Mouse (Mus musculus): ENCODE measurements around the gene Scn5a. TPM values are rescaled to one million over a fixed set of nuclear protein-coding genes. Genes with fewer than 3 reads are reported as not detected.

Scn5a gene
- polyA plus RNA-seq, 1 experiment from 2014 or later: 0.22 TPM

- no peak for DNase-seq (ENCODE audit: low spot score)
- Histone ChIP-seq H3K4me1 (replicated peaks; ENCODE audit: control insufficient read depth, insufficient read depth, low read length) (no peaks in the 10 kb centered on the region), H3K36me3 (ENCODE audit: control insufficient read depth, insufficient read depth, low read length) (no peaks in the 10 kb centered on the region), H3K4me3 (ENCODE audit: low read depth, low read length) (no peak overlapping the region), H3K9me3 (ENCODE audit: control insufficient read depth, low read length) (no peaks in the 10 kb centered on the region), H3K27me3 (ENCODE audit: control insufficient read depth, insufficient read depth, low read length) (no peaks in the 10 kb centered on the region), H3K27ac (ENCODE audit: low read depth, low read length) (no peak overlapping the region), H3K9ac (ENCODE audit: low read depth, low read length) (no peak overlapping the region), H3K4me2 (replicated peaks; ENCODE audit: low read depth, low read length) (no peak overlapping the region)
- ATAC-seq (ENCODE audit: low FRiP score): no peak
- 92% methylated on average over 9 of the region's 9 CpGs for WGBS
These were observed 65.8 kb downstream of the Scn5a start for GRCm38 (mm10) chr9:119512993-119513392.

DNA sequence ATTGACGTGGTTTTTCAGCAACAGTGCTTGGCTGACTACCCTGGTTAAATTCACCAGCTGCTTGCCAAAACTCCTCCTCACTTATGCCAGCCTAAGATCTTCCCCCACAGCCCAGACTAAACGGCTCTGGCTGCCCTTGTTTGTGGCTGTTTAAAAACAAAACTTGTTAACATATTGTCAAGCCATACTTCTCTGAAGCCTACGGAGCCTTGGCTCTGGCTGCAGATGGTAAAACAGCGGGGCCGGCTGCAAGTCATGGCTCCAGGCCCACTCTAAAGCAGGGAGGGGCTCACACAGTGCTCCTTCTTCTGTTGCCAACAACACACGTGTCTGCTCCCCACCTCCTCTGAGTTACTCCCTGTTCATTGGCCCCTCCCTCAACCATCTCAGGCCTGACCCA lies 67.9 kb downstream of the Scn5a start:
- H3K27ac ChIP-seq (ENCODE audit: low read depth, low read length): no peak overlapping the region
- H3K4me2 ChIP-seq (replicated peaks; ENCODE audit: low read depth, low read length): no peak overlapping the region
- no peak for ATAC-seq (ENCODE audit: low FRiP score)
- no peak overlapping the region for H3K4me3 ChIP-seq (ENCODE audit: low read depth, low read length)
- DNase-seq (ENCODE audit: low spot score): no peak
- H3K9ac ChIP-seq (ENCODE audit: low read depth, low read length): no peak overlapping the region
- no peaks in the 10 kb centered on the region for H3K36me3 ChIP-seq (ENCODE audit: control insufficient read depth, insufficient read depth, low read length)
- WGBS: 80% methylated on average over 6 of the region's 6 CpGs
- no peaks in the 10 kb centered on the region for H3K9me3 ChIP-seq (ENCODE audit: control insufficient read depth, low read length)
- H3K4me1 ChIP-seq (replicated peaks; ENCODE audit: control insufficient read depth, insufficient read depth, low read length): no peaks in the 10 kb centered on the region
- no peaks in the 10 kb centered on the region for H3K27me3 ChIP-seq (ENCODE audit: control insufficient read depth, insufficient read depth, low read length)

- DNase-seq (ENCODE audit: low spot score): no peak
- H3K4me1 ChIP-seq (replicated peaks; ENCODE audit: control insufficient read depth, insufficient read depth, low read length): no peaks in the 10 kb centered on the region
- H3K4me3 ChIP-seq (ENCODE audit: low read depth, low read length): no peak overlapping the region
- no peak overlapping the region for H3K4me2 ChIP-seq (replicated peaks; ENCODE audit: low read depth, low read length)
- H3K27me3 ChIP-seq (ENCODE audit: control insufficient read depth, insufficient read depth, low read length): no peaks in the 10 kb centered on the region
- H3K36me3 ChIP-seq (ENCODE audit: control insufficient read depth, insufficient read depth, low read length): no peaks in the 10 kb centered on the region
- 63% methylated on average over 11 of the region's 11 CpGs for WGBS
- H3K9ac ChIP-seq (ENCODE audit: low read depth, low read length): no peak overlapping the region
- no peaks in the 10 kb centered on the region for H3K9me3 ChIP-seq (ENCODE audit: control insufficient read depth, low read length)
- H3K27ac ChIP-seq (ENCODE audit: low read depth, low read length): no peak overlapping the region
- ATAC-seq (ENCODE audit: low FRiP score): no peak
These were observed 73.7 kb downstream of the Scn5a start for GRCm38 (mm10) chr9:119504981-119505658.

- Histone ChIP-seq H3K4me1 (replicated peaks; ENCODE audit: control insufficient read depth, insufficient read depth, low read length) (no peaks in the 10 kb centered on the region), H3K27ac (ENCODE audit: low read depth, low read length) (no peak overlapping the region), H3K4me3 (ENCODE audit: low read depth, low read length) (no peak overlapping the region), H3K4me2 (replicated peaks; ENCODE audit: low read depth, low read length) (no peak overlapping the region), H3K27me3 (ENCODE audit: control insufficient read depth, insufficient read depth, low read length) (no peaks in the 10 kb centered on the region), H3K9ac (ENCODE audit: low read depth, low read length) (no peak overlapping the region), H3K36me3 (ENCODE audit: control insufficient read depth, insufficient read depth, low read length) (no peaks in the 10 kb centered on the region), H3K9me3 (ENCODE audit: control insufficient read depth, low read length) (no peaks in the 10 kb centered on the region)
- 94% methylated on average over 9 of the region's 9 CpGs for WGBS
- ATAC-seq (ENCODE audit: low FRiP score): no peak
- DNase-seq (ENCODE audit: low spot score): no peak
These were observed 75.2 kb downstream of the Scn5a start for GRCm38 (mm10) chr9:119503613-119504012.

DNA sequence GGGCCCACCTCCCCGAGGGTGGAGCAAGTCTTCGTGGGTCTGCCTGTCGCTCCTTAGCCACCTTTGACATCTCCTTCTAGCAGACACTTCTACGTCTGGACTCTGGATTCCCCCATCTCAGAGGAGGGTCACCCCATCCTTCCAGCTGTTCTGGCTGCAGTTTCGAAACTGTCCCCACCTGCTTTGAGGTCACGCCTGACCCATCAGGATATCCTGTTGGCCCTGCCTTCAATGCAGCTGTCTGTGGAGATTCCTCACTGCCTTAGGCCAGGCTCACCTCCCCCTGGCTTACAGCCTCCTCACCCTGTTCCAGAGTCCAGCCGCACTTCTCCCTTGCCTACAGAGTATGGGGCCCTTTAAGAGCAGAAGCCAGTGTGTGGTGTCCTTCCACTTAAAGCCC lies 79.9 kb downstream of the Scn5a start:
- no peak overlapping the region for H3K27ac ChIP-seq (ENCODE audit: low read depth, low read length)
- no peak overlapping the region for H3K9ac ChIP-seq (ENCODE audit: low read depth, low read length)
- no peaks in the 10 kb centered on the region for H3K27me3 ChIP-seq (ENCODE audit: control insufficient read depth, insufficient read depth, low read length)
- H3K4me3 ChIP-seq (ENCODE audit: low read depth, low read length): no peak overlapping the region
- DNase-seq (ENCODE audit: low spot score): no peak
- ATAC-seq (ENCODE audit: low FRiP score): no peak
- no peaks in the 10 kb centered on the region for H3K9me3 ChIP-seq (ENCODE audit: control insufficient read depth, low read length)
- H3K4me1 ChIP-seq (replicated peaks; ENCODE audit: control insufficient read depth, insufficient read depth, low read length): no peaks in the 10 kb centered on the region
- 76% methylated on average over 7 of the region's 7 CpGs for WGBS
- no peaks in the 10 kb centered on the region for H3K36me3 ChIP-seq (ENCODE audit: control insufficient read depth, insufficient read depth, low read length)
- no peak overlapping the region for H3K4me2 ChIP-seq (replicated peaks; ENCODE audit: low read depth, low read length)

- DNase-seq (ENCODE audit: low spot score) (no peak), ATAC-seq (ENCODE audit: low FRiP score) (no peak)
- Histone ChIP-seq H3K27ac (ENCODE audit: low read depth, low read length) (no peak overlapping the region), H3K9ac (ENCODE audit: low read depth, low read length) (no peak overlapping the region), H3K4me1 (replicated peaks; ENCODE audit: control insufficient read depth, insufficient read depth, low read length) (no peaks in the 10 kb centered on the region), H3K27me3 (ENCODE audit: control insufficient read depth, insufficient read depth, low read length) (no peaks in the 10 kb centered on the region), H3K4me2 (replicated peaks; ENCODE audit: low read depth, low read length) (no peak overlapping the region), H3K9me3 (ENCODE audit: control insufficient read depth, low read length) (no peaks in the 10 kb centered on the region), H3K36me3 (ENCODE audit: control insufficient read depth, insufficient read depth, low read length) (no peaks in the 10 kb centered on the region), H3K4me3 (ENCODE audit: low read depth, low read length) (no peak overlapping the region)
- 80% methylated on average over 9 of the region's 9 CpGs for WGBS
These were observed 80.6 kb downstream of the Scn5a start for GRCm38 (mm10) chr9:119498247-119498607.

GRCm38 (mm10) chr9:119497546-119498246 lies 81.1 kb downstream of the Scn5a start:
- 87% methylated on average over 15 of the region's 15 CpGs for WGBS
- Histone ChIP-seq H3K27ac (ENCODE audit: low read depth, low read length) (no peak overlapping the region), H3K9me3 (ENCODE audit: control insufficient read depth, low read length) (no peaks in the 10 kb centered on the region), H3K36me3 (ENCODE audit: control insufficient read depth, insufficient read depth, low read length) (no peaks in the 10 kb centered on the region), H3K9ac (ENCODE audit: low read depth, low read length) (no peak overlapping the region), H3K27me3 (ENCODE audit: control insufficient read depth, insufficient read depth, low read length) (no peaks in the 10 kb centered on the region), H3K4me1 (replicated peaks; ENCODE audit: control insufficient read depth, insufficient read depth, low read length) (no peaks in the 10 kb centered on the region), H3K4me3 (ENCODE audit: low read depth, low read length) (no peak overlapping the region), H3K4me2 (replicated peaks; ENCODE audit: low read depth, low read length) (no peak overlapping the region)
- no peak for ATAC-seq (ENCODE audit: low FRiP score)
- DNase-seq (ENCODE audit: low spot score): no peak

- Histone ChIP-seq H3K4me1 (replicated peaks; ENCODE audit: control insufficient read depth, insufficient read depth, low read length) (no peaks in the 10 kb centered on the region), H3K4me3 (ENCODE audit: low read depth, low read length) (no peak overlapping the region), H3K27me3 (ENCODE audit: control insufficient read depth, insufficient read depth, low read length) (no peaks in the 10 kb centered on the region), H3K27ac (ENCODE audit: low read depth, low read length) (no peak overlapping the region), H3K4me2 (replicated peaks; ENCODE audit: low read depth, low read length) (no peak overlapping the region), H3K9ac (ENCODE audit: low read depth, low read length) (no peak overlapping the region), H3K9me3 (ENCODE audit: control insufficient read depth, low read length) (no peaks in the 10 kb centered on the region), H3K36me3 (ENCODE audit: control insufficient read depth, insufficient read depth, low read length) (no peaks in the 10 kb centered on the region)
- ATAC-seq (ENCODE audit: low FRiP score): no peak
- no peak for DNase-seq (ENCODE audit: low spot score)
- 73% methylated on average over 5 of the region's 5 CpGs for WGBS
These were observed 81.9 kb downstream of the Scn5a start for GRCm38 (mm10) chr9:119496960-119497359.

DNA sequence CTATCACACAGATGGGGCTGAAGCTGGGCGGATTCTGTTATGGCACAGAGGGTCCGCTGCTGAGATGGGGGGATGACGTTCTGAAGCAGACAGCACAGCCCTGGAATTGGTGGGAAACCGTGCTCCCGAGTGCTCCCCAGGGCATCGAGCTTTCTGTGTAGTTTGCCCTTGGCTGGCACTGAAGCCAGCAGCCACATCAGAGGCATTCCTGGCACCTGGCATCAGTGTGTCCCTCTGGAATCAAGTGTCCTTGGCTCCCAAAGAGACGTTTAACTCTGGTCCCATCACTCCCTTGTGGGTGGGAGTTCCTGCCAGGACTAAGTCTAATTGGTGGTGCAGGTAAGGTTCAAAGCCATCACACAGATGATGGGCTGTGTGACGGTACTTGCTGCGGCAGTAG lies 82.5 kb downstream of the Scn5a start:
- DNase-seq (ENCODE audit: low spot score) (no peak), ATAC-seq (ENCODE audit: low FRiP score) (no peak)
- H3K9ac ChIP-seq (ENCODE audit: low read depth, low read length): no peak overlapping the region
- H3K36me3 ChIP-seq (ENCODE audit: control insufficient read depth, insufficient read depth, low read length): no peaks in the 10 kb centered on the region
- no peak overlapping the region for H3K27ac ChIP-seq (ENCODE audit: low read depth, low read length)
- no peaks in the 10 kb centered on the region for H3K27me3 ChIP-seq (ENCODE audit: control insufficient read depth, insufficient read depth, low read length)
- WGBS: 89% methylated on average over 9 of the region's 9 CpGs
- H3K4me2 ChIP-seq (replicated peaks; ENCODE audit: low read depth, low read length): no peak overlapping the region
- H3K4me1 ChIP-seq (replicated peaks; ENCODE audit: control insufficient read depth, insufficient read depth, low read length): no peaks in the 10 kb centered on the region
- H3K9me3 ChIP-seq (ENCODE audit: control insufficient read depth, low read length): no peaks in the 10 kb centered on the region
- H3K4me3 ChIP-seq (ENCODE audit: low read depth, low read length): no peak overlapping the region
